8 mouse cellular contexts compared by ENCODE assay signal in the genomic region with DNA sequence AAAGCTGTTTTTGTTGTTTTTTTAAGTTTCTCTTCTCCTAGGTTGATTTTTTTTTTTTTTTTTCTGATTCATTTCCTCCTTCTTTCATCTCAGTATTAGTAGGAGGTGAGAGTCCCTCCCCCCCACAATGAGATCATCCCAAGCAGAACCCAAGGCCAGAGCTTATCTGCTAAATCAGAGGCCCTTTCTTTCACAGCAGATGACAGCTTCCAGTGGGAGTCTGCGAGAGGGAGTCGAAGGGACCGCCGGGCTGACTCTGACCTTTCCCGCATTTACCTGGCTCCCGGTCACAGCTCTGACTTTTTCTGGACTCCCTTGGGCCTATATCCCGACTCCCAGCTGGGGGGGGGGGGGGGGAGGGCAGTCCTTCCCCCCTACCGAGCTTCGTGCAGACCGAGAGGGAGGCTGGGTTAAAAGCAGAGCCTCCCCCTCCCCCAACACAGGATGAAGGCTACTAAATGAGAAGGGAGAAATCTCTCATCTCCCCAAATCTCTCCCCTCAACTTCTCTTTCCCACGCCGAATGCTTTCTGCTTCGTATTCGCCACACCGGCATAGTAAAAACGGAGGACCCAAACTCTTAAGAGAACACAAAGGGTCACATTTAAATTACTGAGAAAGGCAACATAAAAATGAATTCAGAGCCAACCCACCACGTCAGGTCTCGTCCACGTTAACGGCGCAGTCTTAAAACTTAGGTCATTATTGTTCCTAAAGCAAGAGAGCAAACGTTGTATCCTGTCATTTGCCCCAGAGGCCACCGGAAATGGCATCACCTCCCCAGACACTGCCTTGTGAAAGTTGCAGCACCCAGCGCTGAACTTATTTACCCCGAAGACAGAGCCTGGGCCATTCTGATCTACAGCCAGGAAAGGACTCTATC.
A peak's percentile ranks its signal among the peaks of the same experiment; 100 is the strongest.
DNase-seq lines count a peak whose midpoint lies in the region; ATAC-seq and TF ChIP-seq lines count a peak whose summit lies in the region.

No protein-coding gene starts in this region.

- peak overlapping the region; percentile 99 for H3K27ac ChIP-seq in ES-E14 (ENCODE audit: insufficient read depth, low read depth, low read length, poor library complexity, severe bottlenecking)
- no peak overlapping the region for H3K27ac ChIP-seq in midbrain, embryonic 16.5 days (ENCODE audit: low read length)
- H3K27ac ChIP-seq in left cerebral cortex, adult 2 months = no peak overlapping the region

- peak overlapping the region; percentile 3 to 56 for H3K4me3 ChIP-seq in ES-E14 (ENCODE audit: insufficient read depth in 1 of 2, low read depth in 1 of 2, low read length in 2 of 2, poor library complexity in 1 of 2, severe bottlenecking in 1 of 2)
- peak overlapping the region; percentile 16; the same call in 1 of the 2 replicates for H3K4me3 ChIP-seq in midbrain, embryonic 16.5 days (ENCODE audit: low read depth, low read length)
- H3K4me3 ChIP-seq in left cerebral cortex, adult 2 months = no peak overlapping the region

- H3K4me2 ChIP-seq in midbrain, embryonic 16.5 days (ENCODE audit: low read length) = peak overlapping the region; percentile 35

- ATAC-seq in midbrain, embryonic 16.5 days = no peak

- no peaks in the 10 kb centered on the region for H3K27me3 ChIP-seq in midbrain, embryonic 16.5 days (ENCODE audit: control insufficient read depth, insufficient read depth, low read depth, low read length)

- H3K9me3 ChIP-seq in ES-E14 (ENCODE audit: control insufficient read depth, insufficient read depth, low read depth, low read length) = no peaks in the 10 kb centered on the region
- H3K9me3 ChIP-seq in midbrain, embryonic 16.5 days (replicated peaks; ENCODE audit: control insufficient read depth, low read length, poor library complexity, severe bottlenecking) = no peaks in the 10 kb centered on the region

- H3K4me1 ChIP-seq in ES-E14 (ENCODE audit: control insufficient read depth in 2 of 2, insufficient read depth in 2 of 2, low read length in 2 of 2, poor library complexity in 1 of 2) = peaks cover 15 to 20% of the 10 kb centered on the region in 2 experiments
- peaks cover 9% of the 10 kb centered on the region for H3K4me1 ChIP-seq in midbrain, embryonic 16.5 days (ENCODE audit: control insufficient read depth, insufficient read depth, low read length)

- intact Hi-C loops in heart, postnatal 10 days (cut with DNase I) = no loop called here
- intact Hi-C loops in left cerebral cortex, adult 2 months (cut with DNase I) = no loop called here

- in situ Hi-C loops in ES-E14 (cut with MboI; ENCODE audit: low sequenced_read_pairs in 2 of 2, unreplicated experiment in 2 of 2) = no loop called here

- DNase-seq in ES-E14 (ENCODE audit: low read depth, low spot score) = no peak
- DNase-seq in embryo, embryonic 10 days (ENCODE audit: low spot score) = peak; percentile 44
- peak; percentile 43 to 56 for DNase-seq in heart, postnatal 10 days
- peak; percentile 41 for DNase-seq in liver
- DNase-seq in thymus, postnatal 36 days = peak; percentile 52 to 62
- no peak for DNase-seq in ovary, adult 18-20 months (ENCODE audit: low spot score)
- DNase-seq in left cerebral cortex, adult 2 months (ENCODE audit: extremely low spot score in 1 of 2, low spot score in 2 of 2) = no peak

- TF ChIP-seq CTCF in left cerebral cortex, adult 2 months (IDR thresholded peaks at IDR 0.05) = no peak

- peak overlapping the region; percentile 65; the same call in 1 of the 2 replicates for H3K9ac ChIP-seq in ES-E14 (ENCODE audit: insufficient read depth, low read depth, low read length, poor library complexity, severe bottlenecking)
- 0 out of 2 replicates have a peak overlapping the region, but pooled peaks have one; percentile 25 for H3K9ac ChIP-seq in midbrain, embryonic 16.5 days (ENCODE audit: low read depth, low read length)

- 14% methylated on average over 25 of the region's 25 CpGs for WGBS in midbrain, embryonic 16.5 days

- no peaks in the 10 kb centered on the region for H3K36me3 ChIP-seq in ES-E14 (ENCODE audit: control insufficient read depth, insufficient read depth, low read length, poor library complexity, severe bottlenecking)
- no peaks in the 10 kb centered on the region for H3K36me3 ChIP-seq in midbrain, embryonic 16.5 days (ENCODE audit: control insufficient read depth, insufficient read depth, low read length)

TF ChIP-seq in ES-E14, 5 proteins besides CTCF, POLR2A, EP300 and RAD21:
- no peak for TF ChIP-seq HCFC1 (IDR thresholded peaks at IDR 0.05; ENCODE audit: borderline replicate concordance, insufficient read depth, low read length)
- TF ChIP-seq ZC3H11A (IDR thresholded peaks at IDR 0.05; ENCODE audit: borderline replicate concordance, low read depth, low read length) = no peak
- TF ChIP-seq CHD2 (IDR thresholded peaks at IDR 0.05; ENCODE audit: low read depth, low read length) = no peak
- TF ChIP-seq MAFK (IDR thresholded peaks at IDR 0.05; ENCODE audit: insufficient read depth, low read depth, low read length) = no peak
- TF ChIP-seq ZNF384 (IDR thresholded peaks at IDR 0.05; ENCODE audit: low read depth, low read length) = no peak

Comparison
In these comparisons a context has a peak if more than half of its experiments do, and no peak if none do; other contexts are left out.
1. DNase-seq: peak in embryo, embryonic 10 days (single experiment), heart, postnatal 10 days (2 of 2), liver (single experiment) and thymus, postnatal 36 days (2 of 2); none in ES-E14 (single experiment), ovary, adult 18-20 months (single experiment) and left cerebral cortex, adult 2 months (0 of 2).